Mouse (Mus musculus) olfactory bulb, adult 2 months (tissue): ENCODE data around the gene Lrmp. TPM values are rescaled to one million over a fixed set of nuclear protein-coding genes. Genes with fewer than 3 reads are reported as not detected.

Experiments used
- H3K27ac ChIP-seq: fragments of 200-500 bp; 2 replicates; pipeline ENCODE4 v1.5.1; 2012; ENCODE audit warnings: low read depth, low read length; ENCODE audit not compliant: insufficient read depth
- H3K4me1 ChIP-seq: fragments of 200-500 bp; 2 replicates; pipeline ENCODE4 v1.6.1; 2012; ENCODE audit warnings: low read length; ENCODE audit not compliant: control insufficient read depth, insufficient read depth
- H3K4me3 ChIP-seq: fragments of 200-500 bp; 2 replicates; pipeline ENCODE4 v1.5.1; 2012; ENCODE audit warnings: mild to moderate bottlenecking, low read depth, low read length, moderate library complexity; ENCODE audit not compliant: insufficient read depth
- CTCF ChIP-seq: fragments of 200-500 bp; IDR thresholded peaks from 2 replicates; pipeline ENCODE4 v1.5.1; 2012; ENCODE audit warnings: low read depth, mild to moderate bottlenecking, low read length, moderate library complexity; ENCODE audit not compliant: insufficient read depth
- POLR2A ChIP-seq: fragments of 200-500 bp; IDR thresholded peaks from 2 replicates; pipeline ENCODE4 v1.6.1; 2012; ENCODE audit warnings: mild to moderate bottlenecking, low read depth, low read length, moderate library complexity; ENCODE audit not compliant: insufficient read depth
- WGBS: fragments of 180-500 bp; shearing (Covaris S2); methylation state at CpG from one replicate; pipeline ENCODE4 v1.1.7; 2018; 5-methylcytosine and 5-hydroxymethylcytosine counted together
- polyA plus RNA-seq: library from polyadenylated mRNA; stranded (reverse); fragments of >200 nt; gene quantifications from 2 replicates; pipeline ENCODE4 v1.2.4, GENCODE M21; 2012; ENCODE audit warnings: low replicate concordance; ENCODE audit not compliant: missing spikeins, insufficient read depth, insufficient read length

The Lrmp gene
- polyA plus RNA-seq, result 343 TPM in 1 of 2 replicates, not detected in the other

DNA sequence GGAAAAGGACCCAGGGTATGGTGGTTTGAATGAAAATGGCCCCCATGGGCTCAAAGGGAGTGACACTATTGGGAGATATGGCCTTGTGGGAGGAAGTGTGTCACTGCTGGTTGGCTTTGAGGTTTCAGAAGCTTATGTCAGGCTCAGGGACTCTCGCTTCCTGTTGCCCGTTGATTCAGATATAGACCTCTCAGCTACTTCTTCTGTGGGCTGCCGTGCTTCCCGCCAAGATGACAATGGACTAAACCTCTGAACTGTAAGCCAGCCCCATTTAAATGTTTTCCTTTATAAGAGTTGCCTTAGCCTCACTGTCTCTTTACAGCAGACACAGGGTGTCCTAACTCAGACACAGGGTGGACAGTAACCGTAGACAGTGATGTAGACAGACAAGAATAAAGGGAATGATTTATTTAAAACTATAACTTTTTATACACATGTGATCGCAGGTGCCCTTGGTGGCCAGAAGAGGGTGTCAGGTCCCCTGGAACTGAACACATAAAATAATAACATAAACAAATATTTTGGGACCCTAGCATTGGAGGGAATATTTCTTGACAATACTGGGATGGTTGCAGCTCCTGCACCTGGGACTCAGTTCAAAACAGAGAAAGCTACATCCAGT lies at the start of gene Lrmp:
Lrmp (plus strand) TSS at position 178 of the 622 bp plus-strand sequence.
- Histone ChIP-seq H3K4me3 (no peak within 1 kb of the TSS), H3K27ac (no peak within 1 kb of the TSS), H3K4me1 (peaks cover 8% of the 10 kb centered on the region; the same call in 1 of the 2 replicates)
- WGBS, result 79% methylated on average over 6 of the region's 6 CpGs
- TF ChIP-seq CTCF (no peak), POLR2A (no peak)

DNA sequence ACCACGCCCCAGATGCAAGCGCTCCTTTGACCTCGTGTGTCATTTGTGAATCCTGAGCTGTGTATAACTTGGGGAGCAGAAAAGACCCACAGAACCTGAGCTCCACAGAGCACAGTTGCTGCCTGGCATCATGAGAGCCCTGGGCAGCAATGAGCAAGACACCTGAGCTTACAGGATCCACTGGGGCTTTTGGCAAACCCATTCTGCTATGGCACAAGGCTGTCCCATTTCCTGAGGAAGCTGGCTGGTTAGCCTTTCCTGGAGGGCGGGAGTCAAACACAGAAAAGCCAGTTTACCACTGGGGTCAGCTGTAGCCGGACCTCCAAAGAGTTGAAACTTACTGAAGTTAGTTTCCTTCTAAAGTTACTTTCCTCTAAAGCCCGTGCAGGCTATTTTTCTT lies 49.0 kb upstream of the Lrmp start:
- Histone ChIP-seq H3K4me1 (no peaks in the 10 kb centered on the region), H3K4me3 (no peak overlapping the region), H3K27ac (no peak overlapping the region)
- 91% methylated on average over 6 of the region's 6 CpGs for WGBS
- TF ChIP-seq CTCF, result no peak
- TF ChIP-seq POLR2A, result no peak

DNA sequence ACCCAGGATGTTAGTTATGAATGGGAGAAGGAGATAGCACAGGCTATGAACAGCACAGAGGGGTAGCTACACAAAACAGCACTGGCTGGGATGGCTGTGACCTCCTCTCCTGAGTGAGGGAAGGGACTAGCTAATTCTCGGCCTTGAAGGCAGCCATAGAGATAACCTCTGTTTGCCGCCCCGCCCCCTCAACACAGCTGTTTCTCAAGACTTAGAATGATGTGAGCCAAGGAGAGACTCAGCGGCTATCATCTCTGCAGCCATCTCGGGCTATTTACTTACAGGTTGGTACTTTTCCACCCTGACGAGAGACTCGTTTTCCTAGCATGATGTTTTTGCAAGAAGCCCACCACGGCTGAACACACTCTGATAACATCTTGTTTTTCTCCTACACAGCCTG lies 47.8 kb upstream of the Lrmp start:
- no peaks in the 10 kb centered on the region for H3K4me1 ChIP-seq
- H3K4me3 ChIP-seq, result no peak overlapping the region
- H3K27ac ChIP-seq, result no peak overlapping the region
- no peak for TF ChIP-seq POLR2A
- TF ChIP-seq CTCF, result no peak
- WGBS, result 94% methylated on average over 8 of the region's 8 CpGs

DNA sequence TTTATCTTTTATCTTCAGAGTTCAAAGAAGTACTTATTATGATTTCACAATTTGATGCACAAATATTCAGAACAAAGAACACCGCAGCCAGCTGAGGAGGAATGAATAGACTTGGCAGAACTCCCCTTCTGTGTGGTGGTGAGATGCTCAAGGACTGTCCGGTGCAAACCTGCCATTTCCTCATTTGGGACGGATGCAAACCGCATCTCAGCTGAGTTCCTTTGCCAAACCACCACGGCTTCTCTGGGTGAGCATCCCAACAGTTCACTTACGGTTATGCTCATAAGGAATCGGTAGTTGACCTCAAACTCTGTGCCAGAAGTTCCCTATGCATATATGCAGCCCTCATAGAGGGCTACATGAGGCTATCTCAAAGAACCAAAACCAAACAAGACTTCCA lies 46.1 kb upstream of the Lrmp start:
- 77% methylated on average over 7 of the region's 7 CpGs for WGBS
- TF ChIP-seq CTCF (no peak), POLR2A (no peak)
- H3K4me3 ChIP-seq, result no peak overlapping the region
- no peak overlapping the region for H3K27ac ChIP-seq
- H3K4me1 ChIP-seq, result no peaks in the 10 kb centered on the region

- Histone ChIP-seq H3K27ac (no peak overlapping the region), H3K4me3 (no peak overlapping the region), H3K4me1 (no peaks in the 10 kb centered on the region)
- WGBS, result 95% methylated on average over 2 of the region's 2 CpGs
- TF ChIP-seq CTCF (no peak), POLR2A (no peak)
These were observed 45.5 kb upstream of the Lrmp start for GRCm38 (mm10) chr6:145069921-145070320.

DNA sequence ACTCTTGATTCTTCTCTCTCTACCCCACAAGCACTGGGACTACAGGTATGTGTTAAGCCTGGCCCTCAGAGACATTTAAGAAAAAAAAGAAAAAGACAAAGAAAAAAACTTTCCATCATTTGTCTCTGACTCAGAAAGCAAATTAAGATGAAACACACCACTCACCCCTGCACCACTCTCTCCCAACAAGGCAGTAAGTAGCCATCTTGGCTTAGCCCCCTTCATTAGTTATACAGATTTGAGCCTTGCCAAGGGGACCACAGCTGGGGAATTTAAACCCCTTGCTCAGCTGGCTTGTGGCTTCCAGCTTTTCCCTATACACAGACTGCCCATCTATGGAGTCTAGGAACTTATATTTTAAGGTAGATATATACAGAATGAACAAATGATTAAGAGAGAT lies 41.0 kb upstream of the Lrmp start:
- H3K4me3 ChIP-seq, result no peak overlapping the region
- no peak overlapping the region for H3K27ac ChIP-seq
- TF ChIP-seq CTCF (no peak), POLR2A (no peak)
- peaks cover 8% of the 10 kb centered on the region for H3K4me1 ChIP-seq

- Histone ChIP-seq H3K27ac (no peak overlapping the region), H3K4me3 (peak overlapping the region; percentile 58), H3K4me1 (peaks cover 8% of the 10 kb centered on the region)
- TF ChIP-seq POLR2A, result no peak
- TF ChIP-seq CTCF, result no peak
- under 1% methylated on average over 20 of the region's 20 CpGs for WGBS
These were observed 40.3 kb upstream of the Lrmp start for GRCm38 (mm10) chr6:145075088-145075547.

DNA sequence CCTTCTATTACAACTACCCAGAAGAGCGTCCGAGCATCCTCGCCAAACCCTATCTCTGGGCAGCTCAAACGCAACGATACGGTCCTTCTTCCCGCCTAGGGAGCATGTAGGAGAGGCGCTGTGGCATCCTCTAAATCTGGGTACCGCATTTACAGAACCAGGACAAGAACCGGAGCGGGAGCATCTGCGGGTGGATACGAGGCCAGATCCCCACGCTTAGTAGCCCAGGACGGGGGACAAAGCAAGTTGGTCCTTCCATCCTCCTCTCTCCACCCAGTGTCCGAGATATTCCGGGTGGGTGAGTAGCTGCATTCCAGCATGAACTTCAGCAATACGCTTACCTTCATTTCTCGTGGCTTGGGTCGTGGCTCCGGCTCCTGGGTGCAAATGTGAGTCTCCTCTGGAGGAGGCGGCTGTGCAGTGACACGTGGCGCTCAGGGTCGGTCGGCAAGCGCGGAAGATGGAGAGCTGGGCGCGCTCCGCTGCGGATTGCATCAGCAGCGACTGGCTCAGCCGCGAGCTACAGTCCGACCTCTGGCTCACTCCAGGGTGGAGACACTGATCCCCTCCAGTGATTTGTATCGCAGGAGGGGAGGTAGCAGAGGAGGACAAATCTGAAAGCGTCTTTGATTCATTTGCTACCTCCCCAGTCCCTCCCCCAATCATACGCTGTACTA lies 39.8 kb upstream of the Lrmp start, which contains the start of gene Bcat1:
Bcat1 (minus strand) TSS at position 637 of the 677 bp plus-strand sequence.
- TF ChIP-seq POLR2A, result no peak
- H3K4me1 ChIP-seq, result peaks cover 8% of the 10 kb centered on the region
- H3K4me3 ChIP-seq, result peak within 1 kb of the TSS; percentile 58
- no peak within 1 kb of the TSS for H3K27ac ChIP-seq
- WGBS, result under 1% methylated on average over 39 of the region's 39 CpGs

DNA sequence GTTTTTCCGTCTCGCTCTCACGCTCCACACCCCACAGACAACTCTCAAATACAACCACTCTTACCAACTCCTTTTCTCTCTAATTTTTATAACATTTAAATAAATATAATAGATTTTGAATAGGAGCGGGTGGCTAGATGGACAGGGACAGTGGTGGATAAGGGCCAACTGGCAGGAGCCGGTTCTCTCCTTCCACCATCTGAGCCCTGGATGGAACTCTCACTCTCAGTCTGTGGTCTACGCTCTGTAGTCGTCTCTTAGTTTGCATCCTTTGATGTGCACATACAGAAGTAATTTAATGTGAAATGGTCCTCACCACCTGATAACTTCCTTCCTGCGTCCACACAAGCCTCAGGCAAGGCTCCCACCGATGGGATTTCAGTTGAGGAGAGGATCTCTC lies 39.2 kb upstream of the Lrmp start:
- Histone ChIP-seq H3K4me3 (no peak overlapping the region), H3K4me1 (peaks cover 8% of the 10 kb centered on the region), H3K27ac (no peak overlapping the region)
- TF ChIP-seq POLR2A (no peak), CTCF (no peak)
- WGBS, result 48% methylated on average over 9 of the region's 9 CpGs
